Mouse (Mus musculus): ENCODE results near the gene Pip5k1b.

- TF ChIP-seq USF1 (IDR thresholded peaks at IDR 0.05; ENCODE audit: low read depth), result no peak
- TF ChIP-seq MAX (IDR thresholded peaks at IDR 0.05), result no peak
- TF ChIP-seq CTCF (IDR thresholded peaks at IDR 0.05; ENCODE audit: control insufficient read depth, insufficient read depth, insufficient read length), result no peak
Measured at GRCm38 (mm10) chr19:24403245-24403644, 152.4 kb downstream of the Pip5k1b start.
